Mouse (Mus musculus) thymus, postnatal 14 days (tissue): ENCODE results near the gene Tlr5.
A peak's percentile ranks its signal among the peaks of the same experiment; 100 is the strongest.

Experiments used
- DNase-seq: peaks from one replicate; pipeline ENCODE4 v3.0.0; 2021

Tlr5 gene

GRCm38 (mm10) chr1:182955047-182955620, 546 bp downstream of the Tlr5 start:
- no peak for DNase-seq

DNA sequence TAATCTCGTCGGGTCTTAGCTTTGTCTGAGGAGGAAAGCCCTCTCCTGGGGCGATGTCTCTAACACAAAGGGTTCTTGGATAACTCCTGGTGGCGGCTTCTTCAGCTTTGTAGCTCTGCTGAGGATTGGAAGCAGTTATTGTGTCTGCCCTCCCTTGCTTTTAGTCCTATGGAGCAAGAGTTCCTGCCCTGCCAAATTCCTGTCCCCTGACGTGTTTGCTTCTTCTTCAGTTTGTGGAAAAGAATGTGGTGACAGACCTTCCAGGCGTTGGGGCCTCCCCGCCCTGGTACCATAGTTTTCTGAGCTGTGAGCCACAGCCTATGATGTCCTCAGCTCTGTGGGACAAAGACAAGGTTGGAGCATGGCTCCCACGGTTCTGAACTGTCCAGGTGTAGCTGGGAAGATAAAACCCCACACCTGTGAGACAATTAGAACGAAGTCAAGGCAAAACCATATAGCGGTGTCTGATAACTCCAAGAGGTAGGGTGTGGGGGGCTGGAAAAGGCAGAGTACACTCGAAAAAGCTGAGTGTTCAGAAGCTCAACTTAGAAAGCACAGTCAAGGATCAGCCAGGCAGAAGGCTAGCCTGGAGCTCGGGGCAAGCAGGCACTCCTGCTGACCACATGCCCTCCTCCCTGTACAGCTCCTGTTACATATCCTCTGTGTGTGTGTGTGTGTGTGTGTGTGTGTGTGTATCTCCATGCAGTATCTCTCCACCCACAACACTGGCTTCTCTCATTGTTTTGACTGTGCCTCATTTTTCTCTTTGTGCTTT, 1.8 kb downstream of the Tlr5 start:
- DNase-seq: no peak

DNA sequence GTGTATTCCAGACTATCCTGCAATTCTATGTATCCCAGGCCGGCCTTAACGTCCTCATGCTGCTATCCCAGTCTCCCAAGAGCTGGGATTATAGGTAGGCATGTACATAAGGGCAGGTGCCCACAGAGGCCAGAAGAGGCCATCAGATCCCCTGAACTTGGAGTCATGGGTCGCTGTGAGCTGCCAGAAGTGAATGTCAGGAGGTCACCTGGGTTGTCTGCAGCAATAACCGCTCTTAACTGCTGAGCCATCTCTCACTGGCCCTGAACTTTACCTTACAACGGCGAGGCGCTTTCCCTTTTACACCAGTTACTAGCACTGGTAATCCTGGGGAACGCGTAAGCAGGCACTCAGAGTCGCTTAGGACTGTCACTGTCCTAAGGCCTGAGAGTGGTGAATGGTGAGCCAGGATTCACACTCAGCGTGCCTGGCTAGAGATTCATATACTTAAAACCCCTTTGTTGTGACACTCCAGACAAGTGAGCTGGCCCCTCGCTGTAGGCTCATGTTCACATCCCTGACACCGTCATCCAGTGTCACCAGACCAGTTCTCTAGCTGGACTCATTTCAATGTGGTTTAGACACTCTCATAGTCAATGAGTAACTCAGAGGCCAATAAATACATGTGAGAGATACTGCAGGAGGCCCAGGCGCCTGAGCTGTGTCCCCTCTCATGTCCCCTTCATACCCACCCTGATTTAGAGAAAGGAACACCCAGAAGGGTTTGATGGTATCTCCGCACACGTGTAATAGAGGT, 2.6 kb downstream of the Tlr5 start:
- no peak for DNase-seq

DNA sequence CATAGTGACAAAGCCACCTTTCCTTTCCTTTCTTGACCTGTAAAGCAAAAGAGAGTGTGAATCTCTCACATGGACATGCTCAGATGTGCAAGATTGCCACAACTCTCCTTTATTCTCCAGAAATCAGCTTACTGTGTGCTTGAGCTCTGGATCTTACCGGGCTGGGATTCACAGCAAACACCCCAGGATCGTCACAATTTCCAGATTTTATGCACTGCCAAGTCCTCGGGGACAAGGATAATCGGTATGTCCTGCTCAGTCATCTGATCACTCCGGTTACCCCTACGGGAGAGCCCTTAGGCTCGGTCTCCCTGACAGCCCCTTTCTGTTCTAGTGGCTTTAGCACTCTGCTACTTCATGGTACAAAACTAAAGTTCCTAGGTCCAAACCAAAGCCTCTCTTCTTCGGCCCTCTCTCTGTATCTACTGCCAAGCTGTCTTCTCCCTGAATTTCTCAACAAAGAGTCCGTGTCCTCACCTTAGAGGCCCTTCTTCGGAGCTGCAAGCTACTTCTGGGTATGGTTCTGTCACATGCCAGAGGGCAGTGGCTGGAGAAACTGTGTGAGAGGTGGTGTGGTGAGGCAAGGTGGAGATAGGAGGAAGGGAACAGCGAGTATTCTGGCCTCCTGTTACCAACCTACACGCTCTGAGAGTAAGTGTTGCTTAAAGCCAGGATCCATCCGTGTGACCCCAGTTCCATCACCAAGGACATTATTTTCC, 3.4 kb downstream of the Tlr5 start:
- DNase-seq: no peak

- no peak for DNase-seq
Measured at GRCm38 (mm10) chr1:182958824-182959223, 4.2 kb downstream of the Tlr5 start.

- no peak for DNase-seq
Measured at GRCm38 (mm10) chr1:182959251-182959691, 4.7 kb downstream of the Tlr5 start.

GRCm38 (mm10) chr1:182959811-182960455, 5.3 kb downstream of the Tlr5 start:
- DNase-seq: peak; percentile 83

DNA sequence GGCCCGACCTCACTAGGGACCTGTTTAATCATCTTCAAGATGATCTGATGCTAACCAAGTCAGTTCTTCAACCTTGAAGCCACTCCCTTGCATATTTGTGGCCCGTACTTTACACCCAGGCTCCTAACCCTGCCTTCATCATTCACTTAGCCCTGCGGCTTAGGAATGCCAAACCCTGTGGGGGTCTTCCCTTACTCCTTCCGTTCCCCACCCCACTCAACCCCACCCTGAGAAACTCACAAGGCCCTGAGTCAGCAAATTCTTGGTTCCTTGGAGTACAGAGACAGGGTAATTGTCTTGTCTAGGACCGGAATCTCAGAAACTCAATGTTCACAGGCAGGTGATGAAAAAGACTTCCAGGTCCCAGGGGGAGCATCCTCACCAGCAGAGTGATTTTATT, 6.5 kb downstream of the Tlr5 start:
- no peak for DNase-seq

DNA sequence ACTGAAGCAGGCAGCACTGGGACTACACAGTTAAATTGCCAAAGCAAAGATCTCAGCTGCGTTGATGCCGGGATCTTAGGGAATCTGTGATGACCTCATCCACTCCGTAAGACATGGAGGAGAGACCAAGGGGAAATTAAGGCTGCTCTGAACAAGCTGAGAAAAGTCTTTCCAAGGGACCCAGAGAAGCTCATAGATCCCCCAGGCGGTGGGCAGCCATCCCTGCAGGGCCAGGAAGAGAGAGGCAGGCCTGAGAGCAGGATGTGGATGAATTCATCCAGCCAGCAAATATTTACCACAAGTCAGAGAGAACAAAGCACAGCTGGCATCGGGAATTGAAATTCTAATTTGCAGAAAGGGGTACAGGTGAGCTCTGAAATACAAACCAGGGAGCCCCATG, 8.7 kb downstream of the Tlr5 start:
- no peak for DNase-seq

DNA sequence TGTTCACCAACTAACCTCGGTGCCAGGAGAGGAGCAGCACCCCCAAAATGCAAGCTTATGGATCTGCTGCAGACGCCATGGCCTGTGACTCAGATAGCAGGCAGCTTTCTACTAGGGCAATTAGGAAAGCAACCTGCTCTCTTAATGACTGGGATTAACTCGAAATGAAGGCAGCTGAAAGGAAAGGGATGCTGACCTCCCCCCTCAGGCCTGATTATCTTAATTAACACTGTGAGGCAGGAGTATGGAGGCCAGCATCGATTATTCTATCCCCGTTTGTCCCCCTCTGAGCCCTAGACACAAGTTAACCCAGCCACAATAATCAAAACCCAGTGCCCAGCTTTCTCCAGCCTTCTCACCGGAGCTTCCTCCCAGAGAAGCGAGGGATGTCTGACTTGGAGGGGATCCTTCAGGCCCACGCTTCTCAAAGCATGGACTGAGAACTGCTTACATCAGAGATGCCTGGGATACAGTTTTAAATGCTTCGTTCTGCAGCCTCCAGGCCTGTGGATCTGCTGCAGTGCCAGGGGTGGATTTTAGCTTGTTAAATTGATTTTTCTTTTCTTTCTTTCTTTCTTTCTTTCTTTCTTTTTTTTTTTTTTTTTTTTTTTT, 10.4 kb downstream of the Tlr5 start:
- DNase-seq: no peak

- no peak for DNase-seq
Measured at GRCm38 (mm10) chr1:182968732-182969131, 14.1 kb downstream of the Tlr5 start.

DNA sequence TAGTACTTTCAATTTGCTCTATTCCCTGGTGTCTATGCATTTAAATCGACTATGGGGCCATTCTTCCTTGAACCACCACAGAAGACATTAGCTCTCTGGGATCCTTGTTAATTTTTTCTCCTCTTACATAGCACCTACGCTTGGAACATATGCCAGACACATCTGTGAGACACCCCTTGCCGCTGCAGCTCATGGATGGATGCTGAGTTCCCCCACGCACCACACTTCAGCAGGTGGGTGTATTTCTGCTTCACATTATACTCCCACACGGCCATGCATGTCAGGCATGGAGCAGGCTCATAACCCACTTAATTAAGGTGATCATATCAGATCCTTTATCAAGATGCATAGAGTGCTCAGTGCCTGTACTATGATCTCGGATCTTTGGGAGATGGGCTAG, 17.7 kb downstream of the Tlr5 start:
- no peak for DNase-seq

GRCm38 (mm10) chr1:182974826-182975225, 20.2 kb downstream of the Tlr5 start:
- DNase-seq: no peak

GRCm38 (mm10) chr1:182980702-182981101, 26.1 kb downstream of the Tlr5 start:
- no peak for DNase-seq

- DNase-seq: peak; percentile 83
Measured at GRCm38 (mm10) chr1:182982995-182983394, 28.4 kb downstream of the Tlr5 start.

DNA sequence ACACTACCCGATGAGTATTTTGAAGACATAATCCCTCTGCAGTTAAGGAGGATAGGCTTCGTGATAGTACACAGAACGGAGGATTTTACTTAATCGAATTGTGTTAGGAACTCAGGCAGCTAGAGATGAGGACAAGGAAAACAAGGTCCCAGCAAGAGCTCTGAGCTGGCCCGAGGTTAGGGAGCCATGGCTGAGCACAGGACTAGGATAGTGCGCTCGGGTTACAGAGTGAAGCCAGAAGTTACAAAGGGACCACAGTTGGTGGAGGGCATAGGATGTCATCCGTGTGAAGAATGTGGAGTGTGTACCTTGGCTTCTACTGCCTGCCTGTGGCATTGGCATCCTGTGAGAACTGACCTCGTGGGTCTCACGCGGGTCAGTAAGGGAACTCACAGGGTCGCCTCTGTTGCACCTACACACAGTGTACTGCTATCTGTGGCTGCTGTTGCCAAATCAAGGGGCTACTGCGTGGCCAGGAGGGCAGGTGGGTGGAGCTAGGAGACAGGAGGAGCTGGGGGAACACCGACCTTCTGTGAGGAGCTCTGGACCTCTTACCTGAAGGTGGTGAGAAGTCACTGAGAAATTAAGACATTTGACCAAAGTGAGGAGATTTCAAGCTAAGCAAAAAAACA, 29.0 kb downstream of the Tlr5 start:
- no peak for DNase-seq

- DNase-seq: no peak
Measured at GRCm38 (mm10) chr1:182986243-182986642, 31.7 kb downstream of the Tlr5 start.

GRCm38 (mm10) chr1:182986750-182987149, 32.2 kb downstream of the Tlr5 start:
- no peak for DNase-seq

GRCm38 (mm10) chr1:182987801-182988200, 33.2 kb downstream of the Tlr5 start:
- no peak for DNase-seq

- DNase-seq: no peak
Measured at GRCm38 (mm10) chr1:182988646-182989045, 34.1 kb downstream of the Tlr5 start.

- DNase-seq: no peak
Measured at GRCm38 (mm10) chr1:182990092-182990762, 35.6 kb downstream of the Tlr5 start.
